Mouse (Mus musculus) midbrain, embryonic 16.5 days (tissue): ENCODE results near the gene Slc13a3. TPM values are rescaled to one million over a fixed set of nuclear protein-coding genes. Genes with fewer than 3 reads are reported as not detected.

Experiments
- ATAC-seq: fragments of 200-750 bp; cut with Nextera tagmentation; 2 replicates; pipeline ENCODE4 v1.8.0; 2017; ENCODE audit warnings: moderate TSS enrichment
- H3K27ac ChIP-seq: fragments of 300-500 bp; sonication (generic); 2 replicates; pipeline ENCODE4 v1.5.1; 2014; ENCODE audit warnings: mild to moderate bottlenecking, low read length, mixed read lengths
- H3K27me3 ChIP-seq: fragments of 300-500 bp; sonication (generic); 2 replicates; pipeline ENCODE4 v1.6.1; 2014; ENCODE audit warnings: low read depth, low read length, mixed read lengths; ENCODE audit not compliant: control insufficient read depth, insufficient read depth
- H3K36me3 ChIP-seq: fragments of 300-500 bp; sonication (generic); 2 replicates; pipeline ENCODE4 v1.6.1; 2014; ENCODE audit warnings: mild to moderate bottlenecking, low read length, moderate library complexity, mixed read lengths; ENCODE audit not compliant: control insufficient read depth, insufficient read depth
- H3K4me1 ChIP-seq: fragments of 300-500 bp; sonication (generic); 2 replicates; pipeline ENCODE4 v1.6.1; 2014; ENCODE audit warnings: mild to moderate bottlenecking, low read length, mixed read lengths; ENCODE audit not compliant: control insufficient read depth, insufficient read depth
- H3K4me2 ChIP-seq: fragments of 300-500 bp; sonication (generic); 2 replicates; pipeline ENCODE4 v1.6.1; 2014; ENCODE audit warnings: mild to moderate bottlenecking, low read length, mixed read lengths
- H3K4me3 ChIP-seq: fragments of 300-500 bp; sonication (generic); 2 replicates; pipeline ENCODE4 v1.5.1; 2014; ENCODE audit warnings: low read depth, mild to moderate bottlenecking, low read length, moderate library complexity, mixed read lengths
- H3K9ac ChIP-seq: fragments of 300-500 bp; sonication (generic); 2 replicates; pipeline ENCODE4 v1.6.1; 2014; ENCODE audit warnings: low read depth, low read length, mixed read lengths
- H3K9me3 ChIP-seq: fragments of 300-500 bp; sonication (generic); replicated peaks from 2 replicates; pipeline ENCODE4 v1.6.1; 2014; ENCODE audit warnings: mild to moderate bottlenecking, low read length, mixed read lengths; ENCODE audit not compliant: control insufficient read depth, poor library complexity, severe bottlenecking
- WGBS: fragments of 180-500 bp; shearing (Covaris S2); extraction: QIAGEN DNeasy Blood & Tissue Kit; methylation state at CpG from one replicate; pipeline ENCODE4 v1.1.7; 2014; 5-methylcytosine and 5-hydroxymethylcytosine counted together
- polyA plus RNA-seq: library from polyadenylated mRNA; unstranded; fragments of >200 nt; fragmentation: Nextera tagmentation; extraction: Ambion mirVana; gene quantifications from 2 replicates; pipeline ENCODE4 v1.2.1, GENCODE M21; 2015

The Slc13a3 gene
- polyA plus RNA-seq, 1 experiment from 2014 or later, result 10.6 TPM

DNA sequence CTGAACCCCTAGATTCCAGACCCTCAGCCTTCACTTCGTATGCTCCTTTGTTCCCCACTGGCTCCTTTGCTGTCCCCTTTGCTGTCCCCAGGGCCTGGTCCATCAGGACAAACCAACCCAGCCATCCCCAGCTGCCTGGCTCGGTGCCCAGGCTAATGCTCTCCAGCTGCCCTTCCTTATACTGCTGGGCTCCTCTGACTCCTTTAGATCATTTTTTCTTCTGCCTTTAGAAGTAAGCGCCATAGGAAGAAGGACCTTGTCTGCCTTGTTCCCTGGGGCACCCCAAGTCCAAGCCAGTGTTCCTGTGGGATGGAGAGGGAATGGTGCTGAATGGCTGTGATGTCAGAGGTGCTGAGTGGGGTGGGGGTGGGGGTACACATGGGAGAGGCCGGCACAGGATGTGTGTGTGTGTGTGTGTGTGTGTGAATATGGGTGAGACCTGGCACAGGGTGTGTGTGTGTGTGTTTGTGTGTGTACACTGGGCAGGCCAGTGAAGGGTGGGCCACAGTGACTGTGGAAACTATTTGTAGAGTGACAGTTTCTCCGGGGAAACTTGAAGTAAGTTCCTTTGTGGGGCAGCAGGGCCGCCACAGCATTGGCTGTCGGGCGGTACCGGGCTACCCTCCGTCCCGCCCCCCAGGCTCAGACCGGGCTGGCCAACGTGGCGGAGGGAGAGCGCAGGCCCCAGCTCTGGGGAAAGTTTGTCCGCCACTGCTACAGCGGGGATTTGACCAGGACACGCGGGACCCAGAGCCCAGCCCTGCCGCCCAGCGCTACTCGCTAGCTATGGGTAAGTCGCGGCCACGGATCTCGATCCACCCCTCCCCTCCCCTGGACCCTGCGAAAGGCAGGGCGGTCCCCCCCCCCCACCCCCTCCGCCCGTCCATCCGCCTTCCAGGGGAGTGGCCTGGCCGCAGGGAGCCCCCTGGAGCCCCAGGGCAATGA, 30.5 kb upstream of the Slc13a3 start, which contains the start of gene Slc2a10:
Gene Slc2a10 (plus strand): TSS at position 529 of the 945 bp plus-strand sequence.
- H3K27me3 ChIP-seq, result no peaks in the 10 kb centered on the region
- 6% methylated on average over 23 of the region's 32 CpGs for WGBS
- peak within 1 kb of the TSS; percentile 46 for H3K4me2 ChIP-seq
- H3K9me3 ChIP-seq, result no peaks in the 10 kb centered on the region
- 0 out of 2 replicates have a peak within 1 kb of the TSS, but pooled peaks have one; percentile 12 for H3K9ac ChIP-seq
- ATAC-seq, result peak; percentile 64
- H3K36me3 ChIP-seq, result no peaks in the 10 kb centered on the region
- H3K27ac ChIP-seq, result no peak within 1 kb of the TSS
- peak within 1 kb of the TSS; percentile 18; the same call in 1 of the 2 replicates for H3K4me3 ChIP-seq
- peaks cover 10% of the 10 kb centered on the region for H3K4me1 ChIP-seq

DNA sequence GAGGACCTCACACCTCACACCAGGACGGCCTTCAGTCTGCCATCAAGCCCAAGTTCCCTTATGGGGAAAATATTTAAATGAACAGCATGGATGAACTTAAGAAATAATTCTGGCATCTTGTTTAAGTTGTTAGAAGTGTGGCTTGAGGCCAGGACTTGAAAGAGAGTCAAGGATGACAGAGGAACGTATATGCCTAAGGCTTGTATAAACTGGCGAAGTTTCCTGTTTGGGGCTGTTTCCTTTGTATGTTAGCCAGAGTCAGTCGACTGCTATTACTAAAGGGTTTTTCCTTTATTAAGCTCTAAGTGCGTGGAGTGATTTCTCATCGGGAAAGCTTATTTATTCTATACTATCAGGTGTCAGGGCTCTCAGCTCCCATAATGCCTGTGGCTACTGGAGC, 25.8 kb upstream of the Slc13a3 start:
- Histone ChIP-seq H3K4me2 (no peak overlapping the region), H3K9ac (no peak overlapping the region), H3K27ac (no peak overlapping the region), H3K36me3 (no peaks in the 10 kb centered on the region), H3K9me3 (no peaks in the 10 kb centered on the region), H3K27me3 (no peaks in the 10 kb centered on the region), H3K4me1 (peaks cover 16% of the 10 kb centered on the region), H3K4me3 (no peak overlapping the region)
- ATAC-seq, result no peak
- WGBS, result 76% methylated on average over 6 of the region's 6 CpGs

DNA sequence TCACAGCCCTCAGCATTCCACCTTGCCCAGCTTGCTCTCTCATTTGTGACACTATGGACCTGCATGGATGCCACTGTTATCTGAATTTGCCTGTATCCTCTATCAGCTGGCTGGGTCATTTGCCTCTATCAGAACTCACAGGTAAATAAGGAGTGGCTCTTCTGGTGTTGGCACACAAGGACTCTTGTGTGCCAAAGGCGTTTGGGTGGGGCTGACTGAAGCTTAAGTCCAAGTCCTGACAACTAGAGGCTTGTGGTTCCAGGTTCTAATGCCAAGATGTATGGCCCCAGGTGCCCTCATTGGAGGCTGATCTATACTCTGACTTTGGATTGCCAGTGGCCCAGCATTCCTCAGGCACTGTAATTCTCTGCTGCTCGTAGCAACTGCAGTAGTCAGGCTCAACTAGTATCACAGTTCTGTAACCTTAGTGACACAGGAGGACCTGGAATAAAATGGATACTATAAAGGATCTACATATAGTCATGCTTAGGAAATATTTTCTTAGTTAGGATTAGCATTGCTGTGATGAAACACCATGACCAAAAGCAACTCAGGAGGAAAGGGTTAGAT, 24.8 kb upstream of the Slc13a3 start:
- Histone ChIP-seq H3K9ac (no peak overlapping the region), H3K27ac (no peak overlapping the region), H3K4me1 (peaks cover 12% of the 10 kb centered on the region), H3K36me3 (no peaks in the 10 kb centered on the region), H3K4me3 (no peak overlapping the region), H3K27me3 (no peaks in the 10 kb centered on the region), H3K9me3 (no peaks in the 10 kb centered on the region), H3K4me2 (no peak overlapping the region)
- no peak for ATAC-seq
- WGBS, result 71% methylated on average over 2 of the region's 2 CpGs

DNA sequence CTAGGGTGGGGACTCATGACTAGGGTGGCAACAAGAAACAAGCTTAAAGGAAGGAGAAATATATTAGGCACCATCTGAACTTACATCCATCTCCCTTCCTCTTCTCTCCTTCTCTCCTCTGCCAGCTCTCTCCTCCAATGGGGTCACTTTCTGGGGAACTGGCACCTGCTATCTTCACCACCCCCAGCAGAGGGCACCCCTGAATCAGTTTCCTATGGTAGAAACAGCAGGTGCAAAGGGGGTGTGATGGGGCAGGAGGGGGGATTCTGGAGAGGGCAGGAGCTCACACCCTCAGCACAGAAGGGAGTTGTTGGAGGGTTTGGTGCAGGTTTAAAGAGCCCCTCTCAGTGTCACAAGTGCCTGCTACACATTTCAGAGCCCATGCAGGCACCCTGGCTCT, 23.2 kb upstream of the Slc13a3 start:
- Histone ChIP-seq H3K9ac (no peak overlapping the region), H3K36me3 (no peaks in the 10 kb centered on the region), H3K27ac (no peak overlapping the region), H3K27me3 (no peaks in the 10 kb centered on the region), H3K4me3 (no peak overlapping the region), H3K9me3 (no peaks in the 10 kb centered on the region), H3K4me2 (no peak overlapping the region), H3K4me1 (peaks cover 18% of the 10 kb centered on the region)
- ATAC-seq, result no peak

DNA sequence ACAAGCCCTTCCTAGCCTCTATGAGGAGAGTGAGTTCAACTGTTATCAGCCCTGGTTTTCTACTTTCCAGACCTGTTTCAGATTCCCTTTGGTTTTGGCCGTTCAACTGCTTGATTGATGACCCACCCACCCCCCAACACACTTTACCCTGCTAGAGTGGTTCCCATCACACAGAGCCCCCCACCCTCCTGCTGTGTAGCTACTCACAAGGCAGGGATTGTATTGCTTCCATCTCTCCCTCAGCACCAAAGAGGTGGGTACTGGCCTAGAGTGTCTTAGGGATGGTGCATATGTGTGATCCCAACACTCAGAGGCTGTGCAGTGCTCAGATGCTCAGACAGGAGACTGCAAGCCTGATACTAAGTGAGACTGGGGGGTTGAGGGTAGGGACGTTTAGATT, 21.5 kb upstream of the Slc13a3 start:
- Histone ChIP-seq H3K9ac (no peak overlapping the region), H3K4me1 (peaks cover 18% of the 10 kb centered on the region), H3K4me2 (no peak overlapping the region; the same call in 1 of the 2 replicates), H3K27me3 (no peaks in the 10 kb centered on the region), H3K27ac (peak overlapping the region; percentile 75), H3K36me3 (peaks cover 12% of the 10 kb centered on the region), H3K9me3 (no peaks in the 10 kb centered on the region), H3K4me3 (no peak overlapping the region)
- no peak for ATAC-seq
- 52% methylated on average over 2 of the region's 2 CpGs for WGBS

DNA sequence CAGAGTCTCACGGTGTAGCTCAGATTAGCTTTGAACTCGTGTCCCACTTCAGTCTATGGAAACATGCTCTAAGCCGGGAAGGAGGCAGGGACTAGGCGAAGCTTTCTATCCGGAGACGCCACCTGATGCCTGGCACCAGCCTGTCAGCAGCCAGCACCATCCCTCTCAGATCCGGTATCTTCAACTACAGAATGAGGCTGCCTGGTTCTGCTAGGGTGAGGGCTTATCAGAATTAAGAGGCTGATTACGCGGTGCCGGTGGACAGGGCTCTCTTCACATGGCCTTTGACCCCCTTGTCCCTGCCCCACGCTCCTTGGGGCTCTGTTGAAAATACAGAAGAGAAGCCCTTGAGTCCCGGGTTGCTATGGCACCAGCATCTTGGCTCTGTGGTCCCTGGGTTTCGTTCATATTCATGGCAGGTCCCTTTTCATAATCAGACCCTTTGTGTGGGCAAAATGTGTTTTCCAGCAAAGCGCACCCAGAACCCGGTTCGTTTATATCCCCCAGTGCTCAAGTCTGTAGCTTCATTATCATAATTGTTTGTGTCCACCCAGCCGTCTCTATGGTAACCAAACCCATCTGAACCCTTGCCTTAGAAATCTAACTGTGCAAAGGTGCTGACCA, 20.7 kb upstream of the Slc13a3 start:
- H3K4me3 ChIP-seq, result peak overlapping the region; percentile 77
- peak; percentile 59 for ATAC-seq
- H3K27me3 ChIP-seq, result no peaks in the 10 kb centered on the region
- WGBS, result 1% methylated on average over 17 of the region's 17 CpGs
- H3K9ac ChIP-seq, result peak overlapping the region; percentile 83
- peak overlapping the region; percentile 91 for H3K4me2 ChIP-seq
- no peaks in the 10 kb centered on the region for H3K9me3 ChIP-seq
- H3K27ac ChIP-seq, result peak overlapping the region; percentile 75
- peaks cover 17% of the 10 kb centered on the region for H3K36me3 ChIP-seq
- H3K4me1 ChIP-seq, result peaks cover 18% of the 10 kb centered on the region

DNA sequence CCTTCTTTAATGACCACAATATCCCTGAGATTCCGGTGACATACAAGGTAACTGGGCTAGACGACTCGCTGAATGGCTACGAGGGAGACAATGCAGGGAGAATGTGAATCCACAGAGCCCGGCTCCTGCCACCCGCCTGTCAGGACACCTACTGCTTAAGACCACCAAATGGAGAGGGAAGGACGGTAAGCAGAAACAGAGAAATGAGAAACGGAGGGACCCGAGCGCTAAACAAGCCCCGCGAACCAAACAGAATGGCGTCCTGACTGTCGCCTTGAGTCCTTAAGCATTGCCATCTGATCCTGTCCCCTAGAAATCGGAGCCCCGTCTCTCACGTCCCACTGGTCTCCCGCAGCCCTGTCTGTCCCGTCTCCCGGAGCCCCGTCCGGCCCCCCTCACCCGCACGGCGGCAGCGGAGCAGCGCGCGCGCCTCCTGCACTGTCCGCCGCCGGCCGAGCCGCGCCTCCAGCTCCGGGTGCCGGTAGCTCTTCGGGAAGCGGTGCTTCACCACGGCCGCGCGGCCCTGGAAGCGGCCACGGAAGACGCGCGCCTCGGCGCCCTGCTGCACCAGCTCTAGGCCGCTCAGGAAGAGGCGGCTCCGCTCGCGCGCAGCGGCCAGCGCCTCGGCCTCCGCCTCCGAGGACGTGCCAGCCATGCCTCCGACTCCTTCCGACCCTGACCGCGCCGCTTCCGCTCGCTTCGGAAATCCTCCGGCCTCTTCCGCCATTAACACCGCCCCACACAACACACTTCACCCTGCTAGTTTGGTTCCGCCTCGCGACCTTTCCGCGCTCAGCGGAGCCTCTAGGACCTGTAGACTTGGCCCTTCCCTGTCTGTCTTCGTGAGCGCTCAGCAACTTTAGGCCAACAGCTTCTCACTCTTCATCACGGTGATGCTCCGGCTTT, 19.9 kb upstream of the Slc13a3 start, which contains the start of gene Trp53rka:
Gene Trp53rka (minus strand): TSS at position 677 of the 906 bp plus-strand sequence.
- Histone ChIP-seq H3K27ac (peak within 1 kb of the TSS; percentile 75), H3K9ac (peak within 1 kb of the TSS; percentile 83), H3K36me3 (peaks cover 17% of the 10 kb centered on the region), H3K4me1 (peaks cover 18% of the 10 kb centered on the region), H3K4me2 (peak within 1 kb of the TSS; percentile 91), H3K9me3 (no peaks in the 10 kb centered on the region), H3K27me3 (no peaks in the 10 kb centered on the region), H3K4me3 (peak within 1 kb of the TSS; percentile 77)
- under 1% methylated on average over 61 of the region's 84 CpGs for WGBS
- ATAC-seq, result peak; percentile 90

DNA sequence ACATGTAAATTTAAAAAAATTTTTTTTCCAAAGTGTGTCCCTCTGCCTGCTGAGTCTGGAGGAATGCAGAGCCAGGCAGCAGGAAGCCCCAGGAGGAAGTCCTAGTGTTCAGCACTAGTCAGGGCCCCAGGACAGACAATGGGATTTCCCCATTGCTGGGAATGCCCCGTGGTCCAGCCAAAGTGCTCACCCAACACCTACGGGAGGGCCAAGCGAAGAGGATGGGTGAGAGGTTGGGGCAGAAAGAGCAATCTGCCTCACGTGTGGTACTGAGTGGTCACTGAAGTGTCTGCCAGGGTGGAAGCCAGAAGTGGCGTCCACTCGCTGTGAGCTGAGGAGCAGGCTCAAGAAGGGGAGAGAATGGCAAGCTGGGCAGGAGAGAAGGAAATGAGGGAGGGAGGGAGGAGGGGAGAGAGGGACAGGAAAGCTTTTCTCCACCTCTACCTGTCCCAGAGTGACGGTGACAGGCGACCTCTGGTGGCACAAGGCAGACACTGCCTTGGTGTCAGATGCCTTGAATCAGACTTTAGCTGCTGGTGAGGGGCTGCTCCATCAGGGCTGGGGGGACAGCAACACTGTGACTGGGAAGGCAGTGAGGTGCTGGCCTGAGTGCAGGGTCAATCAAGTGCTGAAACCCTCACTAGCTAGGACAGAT, 14.0 kb upstream of the Slc13a3 start:
- WGBS, result 17% methylated on average over 8 of the region's 8 CpGs
- Histone ChIP-seq H3K9me3 (no peaks in the 10 kb centered on the region), H3K4me2 (no peak overlapping the region), H3K4me1 (peaks cover 4% of the 10 kb centered on the region), H3K36me3 (peaks cover 17% of the 10 kb centered on the region), H3K27ac (no peak overlapping the region), H3K27me3 (no peaks in the 10 kb centered on the region), H3K9ac (0 out of 2 replicates have a peak overlapping the region, but pooled peaks have one; percentile 17), H3K4me3 (no peak overlapping the region)
- ATAC-seq, result peak; percentile 66
